Mouse (Mus musculus): ENCODE data around the gene Fuca1.

DNA sequence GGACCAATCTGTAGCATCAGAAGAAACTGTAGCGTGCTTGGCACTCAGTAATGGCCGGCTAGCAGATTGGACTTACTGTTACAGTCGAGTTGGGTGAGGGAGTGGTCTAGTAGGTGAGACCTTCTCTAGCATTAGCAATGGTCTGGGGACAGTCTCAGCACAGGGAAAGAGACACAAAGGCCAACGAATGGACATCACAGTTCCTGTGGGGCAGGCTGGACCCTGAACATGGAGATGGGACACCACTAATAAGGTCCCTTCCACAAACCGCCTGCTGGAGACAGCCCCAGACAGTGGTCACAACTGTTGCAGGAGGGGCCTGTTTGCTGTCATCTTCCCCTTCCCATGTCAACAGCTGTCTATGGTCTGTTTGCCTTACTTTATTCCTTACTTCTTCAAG, 41.2 kb downstream of the Fuca1 start:
- no peak for TF ChIP-seq CTCF (IDR thresholded peaks at IDR 0.05; ENCODE audit: borderline replicate concordance, extremely low read depth, insufficient read depth, insufficient read length)
- no peak for TF ChIP-seq POLR2A (IDR thresholded peaks at IDR 0.05; ENCODE audit: borderline replicate concordance, extremely low read depth, insufficient read depth, insufficient read length, poor library complexity, severe bottlenecking)
